Mouse (Mus musculus) heart, embryonic 12.5 days (tissue): ENCODE measurements around the gene Asb5. TPM values are rescaled to one million over a fixed set of nuclear protein-coding genes. Genes with fewer than 3 reads are reported as not detected.
"Not testable (repeated sequence)": the region's sequence is repeated elsewhere in the genome, so short reads cannot be mapped to it uniquely, and the experiment has no call there.

Source experiments
- ATAC-seq: fragments of 200-750 bp; cut with Nextera tagmentation; 2 replicates; pipeline ENCODE4 v1.8.0; 2017; ENCODE audit warnings: moderate TSS enrichment, moderate library complexity; ENCODE audit not compliant: insufficient number of reproducible peaks, low FRiP score
- H3K27ac ChIP-seq: fragments of 300-500 bp; sonication (generic); 2 replicates; pipeline ENCODE4 v1.5.1; 2016; ENCODE audit warnings: mild to moderate bottlenecking, moderate library complexity; ENCODE audit not compliant: poor library complexity, severe bottlenecking
- H3K27me3 ChIP-seq: fragments of 300-500 bp; sonication (generic); replicated peaks from 2 replicates; pipeline ENCODE4 v1.6.1; 2016; ENCODE audit warnings: mild to moderate bottlenecking, moderate library complexity
- H3K36me3 ChIP-seq: fragments of 300-500 bp; sonication (generic); 2 replicates; pipeline ENCODE4 v1.6.1; 2016; ENCODE audit warnings: mild to moderate bottlenecking, moderate library complexity
- H3K4me1 ChIP-seq: fragments of 300-500 bp; sonication (generic); replicated peaks from 2 replicates; pipeline ENCODE4 v1.6.1; 2016; ENCODE audit warnings: mild to moderate bottlenecking
- H3K4me2 ChIP-seq: fragments of 300-500 bp; sonication (generic); 2 replicates; pipeline ENCODE4 v1.6.1; 2016; ENCODE audit warnings: mild to moderate bottlenecking, moderate library complexity
- H3K4me3 ChIP-seq: fragments of 300-500 bp; sonication (generic); 2 replicates; pipeline ENCODE4 v1.5.1; 2016; ENCODE audit warnings: mild to moderate bottlenecking
- H3K9ac ChIP-seq: fragments of 300-500 bp; sonication (generic); 2 replicates; pipeline ENCODE4 v1.6.1; 2016; ENCODE audit warnings: mild to moderate bottlenecking, moderate library complexity
- H3K9me3 ChIP-seq: fragments of 300-500 bp; sonication (generic); replicated peaks from 2 replicates; pipeline ENCODE4 v1.6.1; 2016; ENCODE audit warnings: mild to moderate bottlenecking, moderate library complexity
- WGBS: fragments of 180-500 bp; shearing (Covaris S2); methylation state at CpG from one replicate; pipeline ENCODE4 v1.1.7; 2016; 5-methylcytosine and 5-hydroxymethylcytosine counted together
- polyA plus RNA-seq: library from polyadenylated mRNA; unstranded; fragments of >200 nt; fragmentation: Nextera tagmentation; extraction: Ambion mirVana; gene quantifications from 2 replicates; pipeline ENCODE4 v1.2.1, GENCODE M21; 2016

Asb5 gene
- polyA plus RNA-seq, 1 experiment from 2014 or later = 4.3 TPM

DNA sequence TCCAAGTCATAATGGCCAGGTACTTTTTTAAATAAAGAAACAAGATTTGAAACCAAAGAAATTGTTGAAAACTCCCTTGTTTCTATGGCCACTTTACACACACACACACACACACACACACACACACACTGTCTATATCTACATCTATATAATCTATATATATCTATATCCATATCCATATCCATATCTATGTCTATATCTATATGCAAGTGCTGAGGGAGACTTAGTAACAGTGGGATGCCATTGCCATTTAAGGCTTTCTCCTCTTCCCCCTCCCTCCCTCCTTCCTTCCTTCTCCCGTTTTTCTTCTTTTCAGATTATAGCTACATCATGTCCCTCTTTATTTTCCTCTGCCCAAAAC lies 21.3 kb upstream of the Asb5 start:
- no peak overlapping the region for H3K27ac ChIP-seq
- 11% methylated on average over 1 of the region's 1 CpGs for WGBS
- no peaks in the 10 kb centered on the region for H3K36me3 ChIP-seq
- peaks cover 8% of the 10 kb centered on the region; the same call in 1 of the 2 replicates for H3K4me1 ChIP-seq
- no peak for ATAC-seq
- H3K4me3 ChIP-seq = no peak overlapping the region
- H3K4me2 ChIP-seq = no peak overlapping the region
- no peak overlapping the region for H3K9ac ChIP-seq
- H3K9me3 ChIP-seq = no peaks in the 10 kb centered on the region
- H3K27me3 ChIP-seq = no peaks in the 10 kb centered on the region

DNA sequence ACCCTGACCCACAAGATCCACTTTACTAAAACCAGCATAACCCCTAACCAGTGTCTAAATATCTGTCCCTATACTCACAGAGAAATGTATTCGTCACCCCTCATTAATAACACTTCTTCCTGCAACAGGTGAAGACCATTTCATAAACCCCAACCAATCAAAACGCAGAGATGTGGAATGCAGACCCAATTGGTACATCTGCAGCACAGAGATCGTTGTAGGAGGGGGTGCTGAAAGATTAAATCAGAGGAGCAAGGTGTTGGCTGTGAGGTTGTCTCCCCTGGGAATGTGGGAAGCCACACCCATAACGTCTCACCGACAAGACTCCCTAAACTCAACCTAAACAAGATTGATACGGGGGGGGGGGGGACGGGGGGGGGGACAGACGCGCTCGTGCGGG lies 20.6 kb upstream of the Asb5 start:
- no peaks in the 10 kb centered on the region for H3K36me3 ChIP-seq
- WGBS = 5% methylated on average over 10 of the region's 11 CpGs
- no peak overlapping the region for H3K27ac ChIP-seq
- peaks cover 8% of the 10 kb centered on the region; the same call in 1 of the 2 replicates for H3K4me1 ChIP-seq
- peak overlapping the region; percentile 84 for H3K4me2 ChIP-seq
- no peaks in the 10 kb centered on the region for H3K27me3 ChIP-seq
- peak; percentile 22; the same call in 1 of the 2 replicates for ATAC-seq
- no peaks in the 10 kb centered on the region for H3K9me3 ChIP-seq
- H3K4me3 ChIP-seq = peak overlapping the region; percentile 50
- peak overlapping the region; percentile 35; the same call in 1 of the 2 replicates for H3K9ac ChIP-seq

DNA sequence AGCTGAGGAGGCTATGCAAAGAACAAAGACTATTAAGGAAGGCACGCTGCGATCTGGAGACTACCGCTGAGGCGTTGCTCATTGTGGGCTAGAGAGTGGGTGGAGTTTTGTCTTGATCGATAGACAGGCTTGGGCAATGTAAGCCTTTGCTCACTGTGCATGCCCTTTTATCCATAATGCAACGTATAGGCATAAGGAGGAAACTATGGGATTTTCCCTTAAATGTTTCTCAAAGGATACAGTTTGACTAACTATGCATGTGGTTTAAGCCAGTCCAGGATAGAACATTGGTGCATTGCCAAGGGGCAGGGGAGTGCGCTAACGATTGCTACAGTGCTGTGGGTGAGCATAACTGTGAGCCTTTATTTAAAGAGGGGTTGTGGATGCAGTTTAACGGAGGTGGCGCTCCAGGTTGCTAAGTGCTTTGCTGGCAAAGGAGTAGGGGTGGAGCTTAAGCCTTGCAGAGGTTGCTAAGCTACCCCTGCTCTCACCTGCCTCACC lies 20.1 kb upstream of the Asb5 start:
- ATAC-seq = peak; percentile 45; the same call in 1 of the 2 replicates
- no peaks in the 10 kb centered on the region for H3K36me3 ChIP-seq
- H3K27me3 ChIP-seq = no peaks in the 10 kb centered on the region
- 6% methylated on average over 10 of the region's 10 CpGs for whole genome bisulfite sequencing
- peaks cover 8% of the 10 kb centered on the region; the same call in 1 of the 2 replicates for H3K4me1 ChIP-seq
- no peaks in the 10 kb centered on the region for H3K9me3 ChIP-seq
- H3K4me2 ChIP-seq = peak overlapping the region; percentile 84
- peak overlapping the region; percentile 35; the same call in 1 of the 2 replicates for H3K9ac ChIP-seq
- H3K27ac ChIP-seq = no peak overlapping the region
- H3K4me3 ChIP-seq = peak overlapping the region; percentile 50

DNA sequence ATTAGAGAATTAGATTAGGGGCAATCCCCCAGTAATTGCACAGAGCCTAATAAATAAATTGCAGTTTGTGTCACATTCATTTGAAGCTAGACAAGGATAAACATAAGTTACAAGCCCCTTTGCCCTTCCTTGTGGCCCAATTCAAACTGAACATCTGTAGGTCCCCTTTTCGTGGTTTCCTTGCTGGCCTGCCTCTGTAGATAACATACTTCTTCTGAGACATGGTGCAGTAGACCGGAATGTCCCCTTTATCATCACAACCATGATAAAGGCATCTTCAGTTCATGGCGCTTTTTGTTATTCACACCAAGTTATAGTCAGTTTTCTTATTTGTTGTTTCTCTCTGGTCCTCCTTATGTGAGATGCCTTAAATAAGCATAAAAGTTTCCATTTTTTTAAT lies 17.6 kb upstream of the Asb5 start:
- Histone ChIP-seq H3K4me3 (no peak overlapping the region), H3K36me3 (0 out of 2 replicates have a peak, but pooled peaks cover 2% of the 10 kb centered on the region), H3K4me1 (peaks cover 13% of the 10 kb centered on the region), H3K27ac (no peak overlapping the region), H3K9me3 (no peaks in the 10 kb centered on the region), H3K4me2 (no peak overlapping the region), H3K27me3 (no peaks in the 10 kb centered on the region), H3K9ac (no peak overlapping the region)
- 54% methylated on average over 3 of the region's 3 CpGs for WGBS
- no peak for ATAC-seq

DNA sequence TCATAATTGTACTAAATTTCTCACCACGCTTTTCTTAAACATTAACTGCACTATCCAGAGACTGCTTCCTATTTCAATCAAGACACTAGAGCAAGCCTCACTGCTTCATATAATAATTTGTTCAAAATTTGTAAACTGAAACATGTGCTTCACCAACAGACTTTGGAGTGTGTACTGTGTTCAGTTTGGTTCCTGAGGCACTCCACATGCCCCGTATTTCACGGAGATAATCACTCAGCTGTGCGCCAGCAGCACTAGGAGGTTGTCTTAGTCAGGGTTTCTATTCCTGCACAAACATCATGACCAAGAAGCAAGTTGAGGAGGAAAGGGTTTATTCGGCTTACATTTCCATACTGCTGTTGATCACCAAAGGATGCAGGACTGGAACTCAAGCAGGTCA lies 17.2 kb upstream of the Asb5 start:
- H3K4me1 ChIP-seq = peaks cover 13% of the 10 kb centered on the region
- H3K36me3 ChIP-seq, H3K27ac ChIP-seq, H3K9me3 ChIP-seq, H3K27me3 ChIP-seq, H3K9ac ChIP-seq, H3K4me2 ChIP-seq, ATAC-seq, H3K4me3 ChIP-seq: not testable (repeated sequence)
- 74% methylated on average over 5 of the region's 5 CpGs for WGBS

DNA sequence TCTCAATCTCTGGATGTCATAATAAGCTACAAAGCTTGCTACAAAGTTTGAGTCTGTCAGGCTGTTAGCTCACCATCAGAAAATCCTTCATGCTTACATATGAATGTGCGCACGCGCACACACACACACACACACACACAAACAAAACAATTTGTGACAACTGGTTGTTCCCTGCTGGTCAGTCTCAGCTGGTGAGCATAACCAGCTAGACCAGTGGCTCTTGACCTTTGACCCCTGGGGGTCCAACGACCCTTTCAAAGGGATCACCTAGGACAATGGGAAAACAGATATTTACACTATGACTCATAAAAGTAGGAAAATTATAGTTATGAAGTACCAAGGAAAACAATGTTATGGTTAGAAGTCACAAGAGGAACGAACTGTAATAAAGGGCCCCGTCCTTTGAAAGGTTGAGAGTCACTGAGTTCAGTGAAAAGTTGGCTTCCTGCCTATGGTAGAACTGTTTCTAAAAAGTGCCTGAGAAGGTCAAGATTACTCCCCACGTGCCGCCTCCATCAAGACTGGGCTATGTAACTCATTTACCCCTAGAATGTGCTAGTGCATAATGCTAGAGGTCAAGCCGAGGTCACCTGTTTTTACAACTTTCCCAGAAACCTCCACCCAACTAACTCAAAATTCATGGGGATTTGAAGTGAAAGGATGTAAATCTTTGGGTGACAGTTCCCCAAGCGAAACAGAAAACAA lies 10.5 kb upstream of the Asb5 start:
- 78% methylated on average over 10 of the region's 10 CpGs for WGBS

DNA sequence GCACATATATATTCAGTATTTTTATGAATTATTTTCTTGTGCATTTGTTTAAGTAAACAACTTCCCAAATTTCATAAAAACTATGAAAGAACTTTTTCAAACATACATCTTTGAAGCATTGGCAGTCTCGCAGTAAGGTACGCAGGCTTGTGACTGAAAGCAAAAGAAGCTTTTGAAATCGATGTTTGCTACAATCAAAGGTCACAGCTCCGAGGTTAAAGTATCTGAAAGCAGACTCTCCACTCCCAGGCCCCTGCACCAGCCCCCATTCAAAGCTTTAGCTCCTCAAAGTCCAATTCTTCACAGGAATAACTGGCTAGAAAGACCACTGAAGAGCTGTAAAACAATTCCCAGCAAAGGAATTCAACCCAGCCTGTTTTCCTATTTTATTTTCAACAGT lies 8.9 kb upstream of the Asb5 start:
- Histone ChIP-seq H3K27ac (no peak overlapping the region), H3K4me2 (no peak overlapping the region), H3K4me1 (peaks cover 14% of the 10 kb centered on the region; the same call in 1 of the 2 replicates), H3K4me3 (no peak overlapping the region), H3K9me3 (no peaks in the 10 kb centered on the region), H3K9ac (no peak overlapping the region), H3K36me3 (peaks cover 37% of the 10 kb centered on the region), H3K27me3 (no peaks in the 10 kb centered on the region)
- ATAC-seq = no peak
- 71% methylated on average over 4 of the region's 4 CpGs for WGBS

More for the DNA sequence above, 10.5 kb upstream of the Asb5 start:
- Histone ChIP-seq H3K4me2 (no peak overlapping the region), H3K4me3 (no peak overlapping the region), H3K4me1 (peaks cover 14% of the 10 kb centered on the region; the same call in 1 of the 2 replicates), H3K27ac (no peak overlapping the region), H3K36me3 (peaks cover 32% of the 10 kb centered on the region), H3K27me3 (no peaks in the 10 kb centered on the region), H3K9ac (no peak overlapping the region), H3K9me3 (no peaks in the 10 kb centered on the region)
- ATAC-seq = no peak

DNA sequence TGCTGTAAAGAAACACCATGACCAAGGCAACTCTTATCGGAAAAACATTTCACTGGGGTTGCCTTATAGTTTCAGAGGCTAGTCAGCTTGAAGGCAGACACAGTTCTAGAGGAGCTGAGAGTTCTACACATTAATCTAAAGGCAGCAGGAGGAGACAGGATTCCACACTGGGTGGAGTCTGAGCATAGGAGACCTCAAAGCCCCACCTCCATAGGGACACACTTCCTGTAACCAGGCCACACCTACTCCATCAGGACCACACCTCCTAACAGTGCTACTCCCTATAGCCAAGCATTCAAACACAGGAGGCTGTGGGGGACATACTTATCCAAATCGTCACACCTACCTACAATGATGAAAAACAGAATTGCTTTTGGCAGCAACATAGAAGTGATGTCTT lies 3.8 kb upstream of the Asb5 start:
- H3K27me3 ChIP-seq = no peaks in the 10 kb centered on the region

DNA sequence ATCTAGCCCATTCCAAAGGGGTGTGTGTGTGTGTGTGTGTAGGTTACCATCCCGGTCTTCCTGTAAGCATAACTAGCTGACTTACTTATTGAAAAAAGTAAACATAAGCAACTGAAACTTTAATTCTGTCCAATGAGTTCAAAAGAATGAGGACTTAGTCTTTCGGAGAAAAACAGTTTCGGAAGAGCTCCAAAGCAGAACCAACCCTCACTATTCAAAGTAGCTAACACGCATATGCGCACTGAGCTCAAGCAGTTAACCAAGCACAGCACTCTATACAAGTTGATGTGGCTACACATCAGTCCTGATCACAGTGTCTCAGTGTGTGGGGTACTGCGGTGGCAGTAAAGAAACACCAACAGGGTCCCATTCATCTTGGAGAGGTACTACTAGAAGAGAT lies 2.7 kb upstream of the Asb5 start:
- no peak for ATAC-seq
- 96% methylated on average over 6 of the region's 6 CpGs for WGBS
- Histone ChIP-seq H3K4me3 (no peak overlapping the region), H3K27me3 (no peaks in the 10 kb centered on the region), H3K36me3 (peaks cover 25% of the 10 kb centered on the region), H3K4me2 (no peak overlapping the region), H3K9ac (no peak overlapping the region), H3K27ac (no peak overlapping the region), H3K4me1 (peaks cover 13% of the 10 kb centered on the region; the same call in 1 of the 2 replicates), H3K9me3 (no peaks in the 10 kb centered on the region)

More for the DNA sequence above, 3.8 kb upstream of the Asb5 start:
- H3K9me3 ChIP-seq = no peaks in the 10 kb centered on the region
- H3K4me1 ChIP-seq = peaks cover 16% of the 10 kb centered on the region; the same call in 1 of the 2 replicates
- H3K4me3 ChIP-seq = no peak overlapping the region
- no peak overlapping the region for H3K9ac ChIP-seq
- H3K27ac ChIP-seq = no peak overlapping the region
- no peak overlapping the region for H3K4me2 ChIP-seq
- peaks cover 36% of the 10 kb centered on the region for H3K36me3 ChIP-seq
- 83% methylated on average over 2 of the region's 2 CpGs for WGBS
- no peak for ATAC-seq

DNA sequence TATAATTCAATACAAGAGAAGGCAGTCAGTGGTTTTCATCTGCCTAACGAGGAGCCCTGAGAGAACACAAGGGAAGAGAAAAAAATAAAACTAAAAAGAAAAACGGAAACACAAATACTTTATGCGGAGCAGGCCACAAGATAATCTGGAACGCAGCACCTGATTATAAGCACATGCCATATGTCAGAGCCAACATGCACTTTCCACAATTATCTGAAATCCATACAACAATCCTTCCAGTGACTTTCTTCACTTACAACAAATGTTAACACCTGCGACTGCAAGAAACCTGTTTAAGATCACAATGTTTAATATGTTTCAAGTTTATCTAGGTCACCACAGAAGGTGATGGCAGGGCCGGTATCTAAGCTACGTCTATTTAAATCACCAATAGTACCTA lies 809 bp upstream of the Asb5 start:
- ATAC-seq = no peak
- no peaks in the 10 kb centered on the region for H3K9me3 ChIP-seq
- H3K9ac ChIP-seq = peak overlapping the region; percentile 94
- 22% methylated on average over 7 of the region's 7 CpGs for WGBS
- no peaks in the 10 kb centered on the region for H3K27me3 ChIP-seq
- H3K36me3 ChIP-seq = peaks cover 17% of the 10 kb centered on the region
- H3K4me2 ChIP-seq = peak overlapping the region; percentile 78
- H3K4me3 ChIP-seq = peak overlapping the region; percentile 89
- no peak overlapping the region for H3K27ac ChIP-seq
- peaks cover 13% of the 10 kb centered on the region; the same call in 1 of the 2 replicates for H3K4me1 ChIP-seq

DNA sequence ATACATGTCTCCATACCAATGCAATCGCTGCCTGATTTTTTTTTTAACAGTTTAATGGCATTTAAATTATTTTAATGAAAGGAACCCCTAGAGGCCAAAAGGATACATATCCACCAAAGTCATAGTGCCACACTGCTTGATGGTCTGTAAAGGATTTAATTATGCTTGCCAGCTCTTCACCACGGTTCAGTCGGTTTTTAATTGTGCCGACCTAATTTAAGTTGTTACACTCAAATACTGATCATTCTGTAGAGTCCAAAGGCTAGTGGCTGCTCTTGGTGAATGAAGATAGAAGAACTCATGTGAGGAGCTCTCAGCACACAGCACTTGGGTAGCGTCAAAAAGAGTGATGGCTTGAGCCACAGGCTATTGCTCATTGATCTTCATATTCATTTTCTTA lies 5.8 kb downstream of the Asb5 start:
- Histone ChIP-seq H3K9me3 (no peaks in the 10 kb centered on the region), H3K4me2 (no peak overlapping the region), H3K36me3 (peaks cover 2% of the 10 kb centered on the region; the same call in 1 of the 2 replicates), H3K27me3 (no peaks in the 10 kb centered on the region), H3K4me1 (no peaks in the 10 kb centered on the region), H3K4me3 (no peak overlapping the region), H3K27ac (no peak overlapping the region), H3K9ac (no peak overlapping the region)
- 84% methylated on average over 5 of the region's 5 CpGs for WGBS
- no peak for ATAC-seq
